Mouse (Mus musculus): ENCODE results near the gene Senp6. TPM values are rescaled to one million over a fixed set of nuclear protein-coding genes. Genes with fewer than 3 reads are reported as not detected.

Gene Senp6
- polyA plus RNA-seq, 1 experiment from 2014 or later = 32.6 TPM

- H3K4me3 ChIP-seq = no peak overlapping the region
- H3K27me3 ChIP-seq (replicated peaks) = no peaks in the 10 kb centered on the region
- H3K4me2 ChIP-seq = peak overlapping the region; percentile 42
- H3K9me3 ChIP-seq = no peaks in the 10 kb centered on the region
- 52% methylated on average over 10 of the region's 10 CpGs for WGBS
- no peak overlapping the region; the same call in 1 of the 2 replicates for H3K27ac ChIP-seq (replicated peaks)
- no peaks in the 10 kb centered on the region for H3K36me3 ChIP-seq
- peaks cover 39% of the 10 kb centered on the region for H3K4me1 ChIP-seq
- peak overlapping the region; percentile 8; the same call in 1 of the 2 replicates for H3K9ac ChIP-seq
- ATAC-seq (ENCODE audit: extremely low read depth, insufficient number of reproducible peaks, low FRiP score, low TSS enrichment) = no peak
Observed at GRCm38 (mm10) chr9:80192324-80192723, 125.6 kb downstream of the Senp6 start.

GRCm38 (mm10) chr9:80194446-80194845 is 127.7 kb downstream of the Senp6 start:
- peaks cover 39% of the 10 kb centered on the region for H3K4me1 ChIP-seq
- H3K9ac ChIP-seq = no peak overlapping the region
- H3K27ac ChIP-seq (replicated peaks) = no peak overlapping the region
- no peak for ATAC-seq (ENCODE audit: extremely low read depth, insufficient number of reproducible peaks, low FRiP score, low TSS enrichment)
- WGBS = 51% methylated on average over 6 of the region's 6 CpGs
- no peaks in the 10 kb centered on the region for H3K9me3 ChIP-seq
- no peaks in the 10 kb centered on the region for H3K36me3 ChIP-seq
- no peak overlapping the region for H3K4me3 ChIP-seq
- no peak overlapping the region for H3K4me2 ChIP-seq
- H3K27me3 ChIP-seq (replicated peaks) = no peaks in the 10 kb centered on the region

Other genes with a start within 250 kb of the Senp6 start
- gene Filip1, start 54.1 kb upstream of the Senp6 start, polyA plus RNA-seq (2015; fragmentation: Nextera tagmentation; extraction: Ambion mirVana) = 24.5 and 27.3 TPM in 2 replicates
- 10.1 TPM in 2 replicates for gene Myo6, start 98.1 kb downstream of the Senp6 start, polyA plus RNA-seq (2015; fragmentation: Nextera tagmentation; extraction: Ambion mirVana)

Data from heart, embryonic 13.5 days (tissue).